Comparison of ENCODE assay signal across 10 mouse cellular contexts in genomic region chr3:45379541-45379971, GRCm38 (mm10). TPM values are rescaled to one million over a fixed set of nuclear protein-coding genes. Genes with fewer than 3 reads are reported as not detected.
DNase-seq lines count a peak whose midpoint lies in the region; ATAC-seq lines count a peak whose summit lies in the region.
"Had no signal": no experiment of that assay in that cellular context is flagged by ENCODE, and none has a peak within 500 bp of the region (broad histone marks: within the 10 kb centered on the region; RNA-seq: fewer than 3 reads in every experiment).

No protein-coding gene starts in this region.

- peak overlapping the region; percentile 66 for H3K4me3 ChIP-seq in hindbrain, embryonic 10.5 days
- peak overlapping the region; percentile 68 for H3K4me3 ChIP-seq in midbrain, embryonic 12.5 days

- H3K36me3 ChIP-seq in hindbrain, embryonic 10.5 days, result no peaks in the 10 kb centered on the region
- H3K36me3 ChIP-seq in midbrain, embryonic 12.5 days, result no peaks in the 10 kb centered on the region
- H3K36me3 ChIP-seq: G1E had no signal

- WGBS in hindbrain, embryonic 10.5 days, result under 1% methylated on average over 29 of the region's 29 CpGs
- WGBS in midbrain, embryonic 12.5 days, result 0% methylated on average over 25 of the region's 29 CpGs

- H3K4me2 ChIP-seq in midbrain, embryonic 12.5 days (replicated peaks), result peak overlapping the region; percentile 78

- ATAC-seq in midbrain, embryonic 12.5 days (ENCODE audit: low FRiP score, low read depth), result no peak
- ATAC-seq in CD4-positive, CD25-positive, alpha-beta regulatory T cell, adult 4 months, result no peak

- no peak overlapping the region for H3K27ac ChIP-seq in hindbrain, embryonic 10.5 days
- H3K27ac ChIP-seq in midbrain, embryonic 12.5 days (replicated peaks), result peak overlapping the region; percentile 35; the same call in 1 of the 2 replicates

- DNase-seq in gastrocnemius, postnatal 10 days, result peak; percentile 4
- DNase-seq in gastrocnemius, postnatal 14 days, result no peak
- DNase-seq in ovary, postnatal 10 days (ENCODE audit: low spot score), result peak; percentile 2
- DNase-seq in ovary, postnatal 14 days (ENCODE audit: low spot score), result no peak
- peak; percentile 53 for DNase-seq in hindbrain, embryonic 10.5 days (ENCODE audit: low spot score)
- DNase-seq in adrenal gland, postnatal 36 days, result no peak

- peaks cover 43% of the 10 kb centered on the region for H3K27me3 ChIP-seq in hindbrain, embryonic 10.5 days (ENCODE audit: insufficient read depth, poor library complexity, severe bottlenecking)
- peaks cover 25% of the 10 kb centered on the region for H3K27me3 ChIP-seq in midbrain, embryonic 12.5 days

- H3K9me3 ChIP-seq in hindbrain, embryonic 10.5 days, result no peaks in the 10 kb centered on the region
- no peaks in the 10 kb centered on the region for H3K9me3 ChIP-seq in midbrain, embryonic 12.5 days

- H3K9ac ChIP-seq in midbrain, embryonic 12.5 days (replicated peaks), result peak overlapping the region; percentile 65

- peaks cover 39% of the 10 kb centered on the region for H3K4me1 ChIP-seq in hindbrain, embryonic 10.5 days (replicated peaks)
- peaks cover 6% of the 10 kb centered on the region; the same call in 1 of the 2 replicates for H3K4me1 ChIP-seq in midbrain, embryonic 12.5 days

- intact Hi-C loops in gastrocnemius, postnatal 14 days (cut with DNase I; ENCODE audit: low total_unique reads), result no loop called here

RNA-seq across cellular contexts. Expression of gene Pcdh10, which starts 1.4 kb away (rescaled TPM):
- total RNA-seq in gastrocnemius, postnatal 10 days (2021), result 1 to 10 TPM in 1 of 2 experiments, under 1 TPM in 1; 0.85 to 1.3 TPM
- under 1 TPM; 0.24 to 0.37 TPM for total RNA-seq in gastrocnemius, postnatal 14 days (2021)
- polyA plus RNA-seq in hindbrain, embryonic 10.5 days (2016; fragmentation: Nextera tagmentation; extraction: Ambion mirVana), result 1.2 and 1.8 TPM in 2 replicates
- polyA plus RNA-seq in midbrain, embryonic 12.5 days (2016; fragmentation: Nextera tagmentation; extraction: Ambion mirVana), result 6.2 and 7.4 TPM in 2 replicates
- polyA plus RNA-seq in CD4-positive, CD25-positive, alpha-beta regulatory T cell, adult 4 months (2017; shearing (Covaris generic)), result not detected
- 1 to 10 TPM; 3.0 to 4.2 TPM for total RNA-seq in adrenal gland, postnatal 36 days (2021)
- total RNA-seq: neutrophil, adult 5-6 weeks had no signal
- polyA plus RNA-seq: G1E had no signal

Comparison
In these comparisons a context has a peak if more than half of its experiments do, and no peak if none do; other contexts are left out.
1. DNase-seq: peak in gastrocnemius, postnatal 10 days (single experiment), ovary, postnatal 10 days (single experiment) and hindbrain, embryonic 10.5 days (single experiment); none in gastrocnemius, postnatal 14 days (single experiment), ovary, postnatal 14 days (single experiment) and adrenal gland, postnatal 36 days (0 of 2).